Mouse (Mus musculus): ENCODE data around the gene Med12l.
"Not testable (repeated sequence)": the region's sequence is repeated elsewhere in the genome, so short reads cannot be mapped to it uniquely, and the experiment has no call there.

Gene Med12l

DNA sequence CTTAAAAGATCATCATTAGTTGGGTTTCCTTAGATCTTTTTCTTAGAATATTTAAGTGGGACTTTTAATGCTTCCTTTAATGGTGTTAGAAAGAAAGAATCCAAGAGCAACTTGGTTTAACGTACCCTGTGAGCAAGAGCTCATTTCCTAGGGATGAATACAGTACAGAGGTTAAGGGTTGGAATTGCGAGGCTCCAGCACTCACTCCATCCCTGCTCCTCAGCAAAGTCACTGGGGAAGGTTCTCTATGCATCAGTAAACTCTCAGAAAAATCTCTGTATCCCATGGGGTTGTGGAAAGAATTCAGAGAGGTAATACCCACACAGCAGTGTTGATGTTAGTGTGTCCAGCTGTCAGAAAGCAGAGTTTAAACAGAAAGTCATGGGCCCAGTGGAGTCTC is 134.5 kb downstream of the Med12l start:
- no peak for DNase-seq (ENCODE audit: low spot score)

DNA sequence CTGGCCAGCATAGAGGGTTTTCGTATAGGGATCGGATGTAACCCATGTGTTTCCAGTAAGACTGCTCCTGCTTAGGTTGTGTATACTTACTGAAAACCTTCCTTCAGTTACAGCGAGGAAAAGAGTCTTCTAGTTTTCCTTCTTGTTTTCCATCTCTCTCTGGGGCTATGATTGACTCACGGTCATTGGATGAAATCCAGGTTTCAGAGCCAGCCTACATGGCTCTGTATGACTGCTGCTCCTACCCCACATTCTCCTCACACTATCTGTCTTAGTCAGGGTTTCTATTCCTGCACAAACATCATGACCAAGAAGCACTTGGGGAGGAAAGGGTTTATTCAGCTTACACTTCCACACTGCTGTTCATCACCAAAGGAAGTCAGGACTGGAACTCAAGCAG is 135.3 kb downstream of the Med12l start:
- DNase-seq (ENCODE audit: low spot score): not testable (repeated sequence)

GRCm38 (mm10) chr3:59141507-59142305 is 136.1 kb downstream of the Med12l start:
- no peak for DNase-seq (ENCODE audit: low spot score)

- no peak for DNase-seq (ENCODE audit: low spot score)
Measured at GRCm38 (mm10) chr3:59145194-59145593, 139.6 kb downstream of the Med12l start.

GRCm38 (mm10) chr3:59149646-59150045 is 144.0 kb downstream of the Med12l start:
- no peak for DNase-seq (ENCODE audit: low spot score)

DNA sequence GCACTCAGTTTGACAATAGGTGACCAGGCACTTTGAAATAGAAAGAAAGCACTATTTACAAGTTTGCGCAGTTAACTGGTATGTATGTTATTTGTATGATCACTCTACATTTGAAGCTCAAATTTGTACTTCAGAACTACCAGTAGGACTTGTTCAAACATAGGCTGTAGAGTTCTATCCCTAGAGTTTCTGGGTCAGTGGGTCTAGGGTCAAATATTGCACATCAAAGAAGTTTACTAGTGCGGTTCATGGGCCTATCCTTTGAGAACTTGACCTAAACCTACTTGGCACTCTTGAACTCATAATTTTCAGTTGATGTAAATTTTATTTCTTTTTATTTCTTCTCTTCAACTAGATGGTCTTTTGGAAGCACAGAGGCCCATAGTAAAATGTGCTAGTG is 145.0 kb downstream of the Med12l start:
- DNase-seq (ENCODE audit: low spot score): no peak

- DNase-seq (ENCODE audit: low spot score): no peak
Measured at GRCm38 (mm10) chr3:59153424-59153823, 147.8 kb downstream of the Med12l start, which contains the start of gene P2ry14. Gene P2ry14 (minus strand): TSS chr3:59153618.

GRCm38 (mm10) chr3:59154888-59155287 is 149.3 kb downstream of the Med12l start:
- DNase-seq (ENCODE audit: low spot score): no peak

- DNase-seq (ENCODE audit: low spot score): no peak
Measured at GRCm38 (mm10) chr3:59155404-59155803, 149.8 kb downstream of the Med12l start.

GRCm38 (mm10) chr3:59157048-59157447 is 151.4 kb downstream of the Med12l start:
- DNase-seq (ENCODE audit: low spot score): no peak

DNA sequence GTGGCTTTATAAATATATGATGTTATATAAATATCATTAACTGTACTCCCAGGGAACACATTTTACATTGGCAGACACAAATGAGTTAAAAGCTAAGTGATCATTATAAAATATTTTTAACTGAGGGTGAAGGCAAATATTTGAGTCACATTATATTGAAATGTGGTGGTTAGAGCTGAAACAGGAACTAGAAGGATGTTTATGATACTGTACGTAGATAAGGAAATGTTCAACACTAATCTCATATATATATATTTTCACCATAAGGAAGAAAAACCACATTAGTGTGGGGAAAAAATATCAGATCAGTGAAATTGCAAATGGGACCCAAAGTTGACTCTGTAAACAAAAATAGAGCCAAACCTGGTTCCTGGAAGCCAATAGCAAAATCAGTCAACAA is 154.8 kb downstream of the Med12l start:
- DNase-seq (ENCODE audit: low spot score): no peak

GRCm38 (mm10) chr3:59167417-59168054 is 161.9 kb downstream of the Med12l start:
- DNase-seq (ENCODE audit: low spot score): no peak

- DNase-seq (ENCODE audit: low spot score): no peak
Measured at GRCm38 (mm10) chr3:59168476-59168875, 162.9 kb downstream of the Med12l start.

DNA sequence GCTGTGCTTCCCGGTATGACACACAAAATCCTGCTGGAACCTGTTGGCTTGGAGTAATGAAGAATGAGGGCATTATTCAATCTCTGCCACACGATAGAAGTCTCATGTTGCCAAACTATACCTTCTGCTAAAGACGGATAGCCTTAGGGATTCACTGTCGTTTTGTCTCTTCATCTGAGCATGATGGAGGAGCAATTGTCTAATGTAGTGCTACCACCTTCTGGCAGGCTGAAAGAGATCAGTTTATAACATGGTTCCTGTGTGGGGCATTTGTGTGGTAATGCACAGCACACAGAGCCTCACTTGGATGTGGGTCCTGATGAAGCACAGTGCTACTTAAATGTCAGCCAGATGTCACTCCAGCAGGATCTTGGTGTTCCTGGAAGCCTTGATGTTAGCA is 163.6 kb downstream of the Med12l start:
- no peak for DNase-seq (ENCODE audit: low spot score)

DNA sequence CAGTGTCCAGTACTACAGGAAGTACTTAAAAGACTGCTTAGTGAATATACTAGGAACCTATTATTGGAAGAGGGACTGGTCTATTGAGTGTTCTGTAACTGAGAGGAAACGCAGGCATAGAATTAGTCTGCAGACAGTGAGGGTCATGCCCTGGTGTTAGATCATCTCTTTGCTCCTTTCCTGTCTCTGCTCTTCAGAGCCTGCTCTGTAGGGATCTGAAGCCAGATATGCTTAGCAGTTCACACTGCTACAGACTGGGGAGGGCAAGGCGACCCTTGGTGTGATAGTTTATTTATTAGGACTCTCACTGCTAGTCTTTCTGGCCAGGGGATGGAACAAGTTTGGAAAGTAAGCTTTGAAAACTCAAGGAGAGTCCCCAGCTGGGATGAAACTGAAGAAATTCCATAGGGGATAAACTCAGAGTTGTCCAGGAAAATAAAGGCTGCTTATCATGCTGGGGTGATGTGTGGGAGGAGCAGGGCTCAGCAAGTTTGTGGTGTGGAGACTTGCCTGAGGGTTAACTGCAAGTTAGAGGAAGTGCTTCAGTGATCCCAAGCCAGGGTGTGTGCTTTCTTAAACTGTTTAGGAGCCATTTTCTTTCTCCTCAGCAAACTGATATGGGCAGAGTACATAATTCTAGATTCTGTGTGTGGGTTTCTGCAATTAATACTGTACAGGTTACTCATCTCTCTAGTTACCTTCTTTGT is 164.4 kb downstream of the Med12l start:
- DNase-seq (ENCODE audit: low spot score): no peak

GRCm38 (mm10) chr3:59174426-59175154 is 169.0 kb downstream of the Med12l start:
- no peak for DNase-seq (ENCODE audit: low spot score)

- DNase-seq (ENCODE audit: low spot score): no peak
Measured at GRCm38 (mm10) chr3:59175234-59175633, 169.6 kb downstream of the Med12l start.

DNA sequence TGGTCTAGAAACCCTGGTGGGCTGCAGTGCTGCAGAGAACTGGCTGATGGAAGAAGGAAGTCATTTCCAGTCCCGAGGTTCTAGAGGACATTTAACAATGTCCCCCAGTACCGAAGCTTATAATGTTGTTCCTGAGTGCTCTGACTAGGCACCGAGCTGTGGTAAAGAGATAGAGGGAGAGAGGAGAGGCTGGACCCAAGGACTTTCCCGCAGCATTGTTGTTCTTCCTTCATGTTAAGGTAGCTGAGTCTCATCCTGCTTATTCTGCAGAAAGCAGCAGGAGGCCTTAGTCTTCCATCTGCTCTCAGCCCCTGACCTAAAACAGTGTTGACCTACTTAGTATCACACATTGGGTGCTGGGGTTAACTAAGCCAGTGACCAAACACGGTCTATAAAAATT is 171.2 kb downstream of the Med12l start:
- DNase-seq (ENCODE audit: low spot score): no peak

DNA sequence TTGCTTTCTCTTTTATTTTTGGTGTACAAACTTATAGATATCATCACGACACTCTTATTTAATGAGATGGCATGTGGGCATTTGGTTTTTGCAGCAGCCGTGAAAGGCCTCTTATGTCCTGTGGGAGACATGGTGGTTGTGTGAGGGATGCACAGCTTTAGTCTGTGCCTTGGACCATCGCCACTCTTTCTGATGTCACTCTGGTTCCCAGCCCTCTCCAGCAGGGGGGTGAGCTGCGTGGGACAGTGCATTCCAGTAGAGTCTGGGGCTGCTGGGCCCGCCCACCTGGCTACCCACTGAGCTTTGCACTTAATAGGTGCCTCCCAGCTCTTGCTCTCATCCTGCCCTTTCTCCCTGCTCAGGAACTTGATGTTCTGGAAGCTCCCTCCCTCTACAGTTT is 175.5 kb downstream of the Med12l start:
- DNase-seq (ENCODE audit: low spot score): no peak

DNA sequence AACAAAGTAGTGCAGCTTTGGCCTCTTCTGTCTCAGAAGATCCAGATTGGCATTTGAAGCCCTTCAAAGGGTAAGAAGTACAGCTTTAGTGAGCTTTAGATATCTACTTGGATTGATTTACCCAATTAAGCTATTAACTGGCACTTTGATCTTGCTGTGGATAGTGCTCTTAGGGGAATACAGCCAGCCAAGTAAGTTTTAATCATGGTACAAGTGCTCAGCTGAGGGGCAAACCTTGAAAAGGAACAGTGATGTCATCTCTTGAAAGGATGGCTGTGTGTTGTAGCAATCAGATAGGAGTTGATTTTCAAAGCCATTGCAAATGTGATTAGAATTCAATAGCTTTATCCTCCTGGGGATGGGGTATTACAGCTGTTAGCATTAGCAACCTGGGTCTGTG is 176.5 kb downstream of the Med12l start:
- no peak for DNase-seq (ENCODE audit: low spot score)

DNA sequence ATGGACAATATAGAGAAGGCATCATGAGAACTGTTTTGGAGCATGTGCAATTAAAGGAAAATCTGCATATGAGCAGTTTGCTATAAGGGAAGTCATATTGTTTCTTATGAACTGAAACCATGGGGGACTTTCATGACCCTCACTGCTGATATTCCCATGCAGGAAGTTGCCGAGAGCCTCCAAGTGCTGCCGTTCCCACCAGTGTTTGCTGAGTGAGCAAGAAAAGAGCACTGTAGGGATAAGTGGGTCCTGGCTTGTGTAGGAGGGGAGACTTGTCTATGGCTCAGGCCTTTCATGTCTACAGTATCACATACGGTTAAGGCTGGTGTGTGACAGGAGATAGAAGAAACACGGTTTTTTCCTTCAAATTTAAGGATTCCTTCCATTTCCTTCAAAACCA is 180.0 kb downstream of the Med12l start:
- no peak for DNase-seq (ENCODE audit: low spot score)

DNA sequence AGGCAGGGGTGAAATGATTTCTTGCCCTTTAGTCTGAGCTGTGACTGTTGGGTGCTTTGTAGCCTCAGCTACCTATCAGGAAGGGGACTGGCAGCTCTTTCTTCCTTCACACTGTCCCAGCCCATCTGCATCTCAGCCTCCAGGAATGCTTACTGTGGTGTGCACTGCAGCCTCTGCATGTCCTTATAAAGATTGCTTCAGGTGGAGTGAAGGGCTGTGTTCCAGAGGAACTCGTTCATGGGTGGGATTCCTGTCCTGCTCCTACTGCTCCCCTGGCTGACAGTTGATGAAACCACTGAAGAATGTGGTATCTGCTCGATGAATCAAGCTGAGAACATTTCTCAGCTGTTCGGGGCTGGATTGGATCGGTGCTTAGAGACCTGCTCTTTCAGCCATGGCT is 181.7 kb downstream of the Med12l start:
- DNase-seq (ENCODE audit: low spot score): no peak
